Mouse (Mus musculus): ENCODE results near the gene Tnfsf14. TPM values are rescaled to one million over a fixed set of nuclear protein-coding genes. Genes with fewer than 3 reads are reported as not detected.
A peak's percentile ranks its signal among the peaks of the same experiment; 100 is the strongest.

Gene Tnfsf14
- total RNA-seq (2017), result 9.5 to 16.2 TPM (median 10.5 TPM) in 3 replicates

DNA sequence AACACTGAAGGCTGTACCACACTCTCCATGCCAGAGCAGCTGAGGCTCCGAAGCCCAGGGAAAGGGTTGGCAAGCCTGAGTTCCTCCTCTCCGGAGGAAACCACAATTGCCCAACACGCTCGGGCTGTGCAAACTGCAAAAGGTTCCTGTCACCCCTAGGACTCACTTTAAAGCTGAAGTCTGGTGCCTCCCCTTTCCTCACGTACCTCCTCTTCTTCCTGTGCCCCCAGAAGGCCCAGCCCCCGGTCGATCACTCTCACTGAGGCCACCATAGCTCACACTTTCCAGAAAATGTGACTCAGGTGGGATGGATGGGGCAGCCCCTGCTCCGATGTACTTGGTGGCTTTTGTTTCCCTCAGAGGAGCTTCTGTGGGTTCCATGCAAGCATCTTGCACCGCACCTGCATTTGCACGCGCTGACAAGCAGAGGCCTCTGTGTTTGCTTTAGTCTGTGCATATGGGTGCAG lies at the start of gene Tnfsf14:
Gene Tnfsf14, minus strand, starts transcription at position 137 of the 467 bp plus-strand sequence.
- ATAC-seq (replicated peaks; ENCODE audit: insufficient number of reproducible peaks, low FRiP score, low TSS enrichment, poor library complexity, severe bottlenecking), result peak; percentile 70

DNA sequence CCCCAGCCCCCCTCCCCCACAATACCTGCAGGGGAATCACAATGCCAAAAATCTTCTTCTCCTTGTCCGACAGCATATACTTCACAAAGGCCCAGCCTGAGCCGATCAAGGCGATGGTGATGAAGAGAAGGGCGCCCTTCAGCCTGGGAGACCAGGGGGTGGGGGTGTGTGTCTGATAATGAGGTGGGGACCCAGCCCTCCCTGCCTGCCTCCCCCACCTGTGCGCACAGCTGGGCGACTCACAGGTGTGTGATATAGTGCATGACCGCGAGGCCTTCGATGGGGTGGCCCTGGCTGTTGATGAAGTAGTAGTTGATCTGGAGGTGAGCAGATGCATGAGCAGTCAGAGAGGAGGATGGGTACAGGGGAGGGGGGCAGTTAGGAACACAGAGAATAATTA lies 43.2 kb upstream of the Tnfsf14 start:
- no peak for ATAC-seq (replicated peaks; ENCODE audit: insufficient number of reproducible peaks, low FRiP score, low TSS enrichment, poor library complexity, severe bottlenecking)

DNA sequence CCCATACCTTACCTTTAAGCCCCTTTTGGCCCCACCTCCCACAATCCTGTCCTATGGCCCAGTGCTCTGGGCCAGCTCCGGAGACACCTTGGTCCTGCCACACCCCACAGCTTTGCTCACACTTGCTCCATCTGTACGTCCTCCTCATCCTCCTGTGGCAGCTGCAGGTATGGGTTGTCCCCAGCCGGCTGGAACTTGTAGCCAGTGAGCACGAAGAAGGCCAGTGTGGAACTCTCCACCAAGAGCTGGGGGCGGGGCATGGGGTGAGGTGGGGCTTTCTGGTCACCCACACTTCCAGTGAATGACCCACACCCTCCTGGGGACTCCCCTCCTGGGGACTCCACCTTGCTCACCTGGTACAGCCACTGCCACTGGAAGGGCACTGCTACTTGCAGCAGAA lies 41.8 kb upstream of the Tnfsf14 start:
- no peak for ATAC-seq (replicated peaks; ENCODE audit: insufficient number of reproducible peaks, low FRiP score, low TSS enrichment, poor library complexity, severe bottlenecking)

DNA sequence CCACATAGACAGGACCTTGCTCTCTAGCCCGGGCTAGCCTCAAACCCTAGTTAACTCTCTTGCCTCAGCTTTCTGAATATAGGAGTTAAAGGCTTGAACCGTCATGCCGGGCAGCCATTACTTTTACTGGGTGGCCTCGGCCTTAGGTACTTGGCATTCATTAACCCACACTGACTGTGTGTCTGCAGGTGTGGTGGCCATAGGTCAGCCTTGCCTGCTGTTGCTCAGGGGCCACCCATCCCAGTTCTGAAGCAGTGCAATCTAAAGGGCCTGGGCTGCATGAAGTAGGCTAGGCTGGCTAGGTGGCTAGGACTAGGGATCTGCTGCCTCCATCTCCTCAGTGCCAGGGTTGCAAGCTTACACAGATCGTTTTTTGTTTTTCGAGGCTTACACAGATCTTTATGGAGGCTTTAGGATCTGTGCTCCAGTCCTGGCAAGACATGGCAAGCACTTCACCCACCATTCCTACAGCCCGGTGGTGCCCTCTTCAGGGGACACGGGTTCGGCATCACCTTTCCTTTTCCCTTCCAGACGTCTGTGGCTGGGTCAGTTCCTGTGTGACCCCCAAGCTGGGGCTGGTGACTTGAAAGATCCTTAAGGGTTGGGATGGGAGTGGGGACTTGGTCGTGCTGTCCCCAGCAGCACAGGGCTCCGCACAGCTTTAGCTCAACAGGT lies 40.4 kb upstream of the Tnfsf14 start:
- ATAC-seq (replicated peaks; ENCODE audit: insufficient number of reproducible peaks, low FRiP score, low TSS enrichment, poor library complexity, severe bottlenecking), result no peak

DNA sequence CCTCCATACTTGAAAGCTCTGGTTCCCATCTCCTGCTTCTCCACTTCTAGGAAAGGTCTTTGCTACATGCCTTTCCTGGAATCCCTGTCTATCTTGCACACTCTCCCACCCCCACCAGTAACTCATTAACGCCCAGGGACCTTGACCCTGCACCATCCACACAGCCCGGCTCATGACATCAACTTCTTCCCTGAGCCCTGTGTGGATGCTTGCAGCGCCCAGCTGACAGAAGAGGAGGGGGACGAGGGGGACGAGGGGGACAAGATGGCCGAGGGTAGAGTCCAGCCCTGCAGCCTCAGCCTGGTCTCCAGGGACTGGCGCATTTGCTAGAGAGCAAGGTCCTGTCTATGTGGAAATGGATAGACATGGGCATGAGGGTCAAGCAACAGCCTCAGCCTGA lies 39.1 kb upstream of the Tnfsf14 start:
- no peak for ATAC-seq (replicated peaks; ENCODE audit: insufficient number of reproducible peaks, low FRiP score, low TSS enrichment, poor library complexity, severe bottlenecking)

DNA sequence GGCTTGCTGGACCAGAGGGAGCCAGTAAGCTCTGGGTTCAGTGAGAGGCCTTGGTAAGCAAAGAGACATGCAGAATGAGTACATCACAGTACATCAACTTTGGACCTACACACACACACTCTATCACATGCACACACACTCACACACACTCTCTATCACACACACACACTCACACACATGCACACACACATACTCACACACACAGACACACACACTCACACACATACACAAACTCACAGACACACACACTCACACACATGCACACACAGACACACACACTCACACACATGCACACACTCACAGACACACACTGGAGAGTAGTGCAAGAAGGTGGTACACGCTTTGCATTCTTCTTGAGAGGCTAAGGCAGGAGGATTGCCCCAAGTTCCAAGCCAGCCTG lies 38.2 kb upstream of the Tnfsf14 start:
- no peak for ATAC-seq (replicated peaks; ENCODE audit: insufficient number of reproducible peaks, low FRiP score, low TSS enrichment, poor library complexity, severe bottlenecking)

DNA sequence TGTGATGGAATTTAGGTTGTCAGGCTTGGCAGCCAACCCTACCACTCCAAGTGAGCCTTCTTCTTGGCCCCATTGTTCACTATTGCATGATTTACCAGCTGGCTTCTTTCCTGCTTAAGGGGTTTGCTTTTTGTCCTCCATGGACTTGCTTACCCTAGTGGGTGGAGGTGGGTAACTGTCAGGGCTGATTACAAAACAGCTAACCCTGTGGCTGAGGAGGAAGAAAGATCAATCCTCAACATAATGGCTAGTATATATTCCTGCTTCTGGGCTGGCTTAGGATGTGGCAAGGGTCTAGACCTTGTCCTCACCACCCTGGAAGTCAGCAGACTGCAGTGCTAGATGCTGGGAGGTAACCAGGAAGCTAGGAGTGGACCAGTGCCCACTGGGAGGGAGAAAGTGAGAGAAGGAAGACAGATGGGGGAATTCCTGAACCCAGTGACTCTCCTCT lies 37.4 kb upstream of the Tnfsf14 start:
- ATAC-seq (replicated peaks; ENCODE audit: insufficient number of reproducible peaks, low FRiP score, low TSS enrichment, poor library complexity, severe bottlenecking), result no peak

DNA sequence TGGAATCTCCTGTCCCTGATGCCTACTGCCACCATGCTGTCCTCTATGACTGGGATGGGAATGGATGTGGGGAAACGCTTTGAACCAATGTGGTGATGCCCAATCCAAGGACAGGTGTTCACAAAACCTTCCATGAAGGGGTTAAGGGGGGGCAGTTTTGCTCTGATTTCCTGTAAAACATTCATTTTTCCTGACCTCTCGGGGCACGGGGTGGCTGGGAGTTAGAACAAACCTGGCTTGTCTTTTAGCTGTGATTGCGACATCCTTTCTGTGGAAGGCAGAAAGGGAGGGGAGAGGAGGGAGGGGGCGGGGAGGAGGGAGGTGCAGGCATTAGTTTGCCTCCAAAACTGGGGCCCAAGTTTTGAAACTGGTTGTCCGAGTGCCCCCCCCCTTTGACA lies 36.8 kb upstream of the Tnfsf14 start:
- no peak for ATAC-seq (replicated peaks; ENCODE audit: insufficient number of reproducible peaks, low FRiP score, low TSS enrichment, poor library complexity, severe bottlenecking)

DNA sequence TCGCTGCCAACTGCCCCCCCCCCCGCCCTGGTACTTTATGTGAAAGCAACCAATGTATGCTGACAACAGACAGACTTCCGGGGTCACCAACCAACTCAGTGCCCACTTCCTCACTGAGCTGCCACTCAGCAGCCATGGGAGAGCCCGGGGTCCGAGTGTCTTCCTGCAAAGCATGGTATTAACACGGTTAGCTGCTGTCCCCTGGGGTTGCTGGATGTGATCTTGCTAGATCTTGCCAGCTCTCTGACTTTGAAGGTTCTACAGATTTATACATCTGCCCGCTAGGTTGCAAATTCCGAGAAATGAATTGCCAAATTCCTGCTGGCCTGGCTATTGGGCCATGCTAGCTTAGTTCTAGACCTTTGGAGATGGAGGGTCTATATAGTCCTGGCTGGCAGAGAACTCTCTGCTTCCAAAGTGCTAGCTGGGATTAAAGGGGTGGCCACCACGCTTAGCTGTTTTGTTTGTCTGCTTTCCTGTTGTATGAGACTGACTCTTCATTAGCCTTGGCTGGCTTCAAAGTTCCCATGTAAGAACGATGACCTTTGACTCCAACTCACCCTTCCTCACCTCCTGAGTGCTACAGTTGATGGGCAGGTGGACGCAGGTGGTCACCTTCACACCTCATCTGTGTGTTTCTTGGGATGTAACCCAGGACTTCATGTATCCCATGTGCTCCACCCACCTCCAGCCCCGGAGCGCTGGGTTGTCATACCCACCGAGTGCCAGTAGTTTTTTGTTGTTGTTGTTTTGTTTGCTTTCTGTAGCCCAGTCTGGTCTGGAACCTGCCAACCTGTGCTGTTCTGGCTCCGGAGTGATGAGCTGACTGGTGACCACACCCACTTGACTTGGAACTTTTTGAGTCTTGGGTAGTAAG lies 36.1 kb upstream of the Tnfsf14 start:
- ATAC-seq (replicated peaks; ENCODE audit: insufficient number of reproducible peaks, low FRiP score, low TSS enrichment, poor library complexity, severe bottlenecking), result no peak

DNA sequence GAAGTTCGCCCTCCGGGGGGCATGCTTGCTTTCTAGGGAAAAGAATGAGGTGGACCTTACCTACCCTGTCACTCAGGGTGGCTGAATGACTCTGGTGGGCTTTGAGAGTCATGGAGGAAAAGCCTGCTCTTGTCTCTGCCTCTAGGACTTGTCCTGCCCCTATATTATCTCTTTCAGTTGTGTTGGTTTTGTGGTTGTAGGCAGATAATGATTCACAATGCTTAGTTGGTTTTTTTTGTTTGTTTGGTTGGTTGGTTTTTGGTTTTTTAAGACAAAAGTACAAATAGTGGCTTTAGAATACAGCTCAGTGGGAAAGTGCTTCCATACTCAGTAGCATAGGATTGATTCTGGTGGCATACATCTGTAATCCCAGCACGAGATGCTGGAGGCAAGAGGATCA lies 34.9 kb upstream of the Tnfsf14 start:
- no peak for ATAC-seq (replicated peaks; ENCODE audit: insufficient number of reproducible peaks, low FRiP score, low TSS enrichment, poor library complexity, severe bottlenecking)

DNA sequence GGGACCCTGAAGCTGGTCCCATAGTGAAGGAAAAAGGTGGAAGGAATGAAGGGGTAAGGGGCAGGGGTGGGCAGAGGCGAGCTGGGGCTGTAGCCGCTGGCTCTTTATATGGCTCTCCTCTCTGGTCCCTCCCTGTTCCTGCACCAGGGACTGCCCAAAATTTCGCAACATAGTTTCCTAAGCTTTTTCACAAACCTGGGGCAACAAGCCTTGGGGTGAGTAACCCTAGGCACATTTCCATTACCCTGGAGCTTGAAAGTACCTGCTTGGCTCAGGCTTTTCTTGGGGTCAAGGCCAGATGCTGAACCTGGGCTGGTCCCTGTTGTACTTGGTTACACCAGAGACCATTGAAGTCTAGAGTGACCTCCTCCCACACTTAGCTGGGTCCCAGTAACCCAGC lies 34.0 kb upstream of the Tnfsf14 start, which contains the start of gene C3:
Gene C3, minus strand, starts transcription at position 123 of the 400 bp plus-strand sequence.
- ATAC-seq (replicated peaks; ENCODE audit: insufficient number of reproducible peaks, low FRiP score, low TSS enrichment, poor library complexity, severe bottlenecking), result 0 out of 2 replicates have a peak, but pooled peaks have one; percentile 48

DNA sequence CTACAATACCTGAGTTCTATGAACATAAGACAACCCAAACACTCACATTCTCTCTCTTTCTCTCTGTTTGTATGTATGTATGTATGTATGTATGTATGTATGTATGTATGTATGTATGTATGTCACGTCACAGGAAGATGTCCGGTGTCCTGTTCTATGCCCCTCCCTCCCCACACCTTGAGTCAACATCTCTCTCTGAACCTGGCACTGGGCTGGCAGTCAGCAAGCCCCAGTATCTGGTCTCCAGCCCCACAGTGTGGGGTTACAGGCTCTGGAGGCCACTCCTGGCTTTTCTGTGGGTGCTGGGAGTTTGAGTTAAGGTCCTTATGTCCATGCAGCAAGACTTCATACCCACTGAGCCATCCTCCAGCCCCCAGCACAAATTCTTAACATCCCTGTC lies 33.5 kb upstream of the Tnfsf14 start:
- ATAC-seq (replicated peaks; ENCODE audit: insufficient number of reproducible peaks, low FRiP score, low TSS enrichment, poor library complexity, severe bottlenecking), result no peak

DNA sequence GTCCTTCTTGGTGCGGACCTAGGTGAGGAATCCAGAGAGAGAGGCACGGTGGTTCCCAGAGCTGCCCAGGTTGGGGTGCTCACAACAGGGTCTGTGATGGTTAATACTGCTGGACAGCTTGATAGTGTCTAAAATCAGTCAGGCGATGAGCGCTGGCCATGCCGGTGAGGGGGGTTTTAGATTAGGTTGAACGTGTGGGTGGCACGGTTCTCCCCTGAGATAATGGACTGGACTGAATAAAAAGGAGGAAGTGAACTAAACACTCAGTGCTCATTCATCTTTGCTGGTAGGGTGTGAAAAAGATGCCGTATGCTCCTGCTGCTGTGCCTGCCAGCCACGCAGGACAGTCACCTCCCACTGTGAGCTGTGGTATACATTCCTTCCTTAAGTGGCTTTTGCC lies 29.3 kb upstream of the Tnfsf14 start:
- no peak for ATAC-seq (replicated peaks; ENCODE audit: insufficient number of reproducible peaks, low FRiP score, low TSS enrichment, poor library complexity, severe bottlenecking)

DNA sequence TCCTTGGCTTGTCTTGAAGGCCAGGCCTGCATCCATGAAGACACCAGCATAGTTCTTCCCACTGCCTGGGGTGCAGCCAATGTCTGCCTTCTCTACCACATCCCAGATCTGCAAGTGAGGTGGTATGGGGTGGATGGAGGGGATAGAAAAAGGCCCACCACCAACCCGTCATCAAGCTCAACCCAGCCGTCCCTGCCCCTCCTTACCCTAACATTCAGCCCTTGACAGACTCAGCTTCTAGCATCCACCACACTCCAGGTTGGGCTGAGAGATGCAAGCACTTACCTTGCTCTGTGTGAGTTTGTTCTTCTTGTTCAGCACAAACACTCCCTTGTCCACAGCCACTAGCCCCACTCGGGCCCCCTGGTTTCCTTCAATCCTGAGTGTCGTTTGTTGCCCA lies 27.9 kb upstream of the Tnfsf14 start:
- ATAC-seq (replicated peaks; ENCODE audit: insufficient number of reproducible peaks, low FRiP score, low TSS enrichment, poor library complexity, severe bottlenecking), result no peak

DNA sequence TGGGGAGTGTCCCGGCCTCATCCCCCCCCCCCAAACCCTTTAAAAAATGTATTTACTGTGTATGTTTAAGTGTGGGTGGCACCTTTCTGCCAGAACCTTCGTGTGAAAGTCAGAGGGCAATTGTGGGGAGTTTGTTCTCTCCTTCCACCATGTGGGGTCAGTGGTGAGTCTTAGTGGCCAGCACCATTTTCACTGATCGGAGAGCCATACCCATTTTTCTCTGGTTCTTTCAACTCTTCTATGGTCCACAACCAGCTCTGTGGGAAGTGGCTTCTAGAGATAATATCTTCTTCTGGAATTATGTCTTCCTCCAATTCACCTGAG lies 25.9 kb upstream of the Tnfsf14 start:
- no peak for ATAC-seq (replicated peaks; ENCODE audit: insufficient number of reproducible peaks, low FRiP score, low TSS enrichment, poor library complexity, severe bottlenecking)

DNA sequence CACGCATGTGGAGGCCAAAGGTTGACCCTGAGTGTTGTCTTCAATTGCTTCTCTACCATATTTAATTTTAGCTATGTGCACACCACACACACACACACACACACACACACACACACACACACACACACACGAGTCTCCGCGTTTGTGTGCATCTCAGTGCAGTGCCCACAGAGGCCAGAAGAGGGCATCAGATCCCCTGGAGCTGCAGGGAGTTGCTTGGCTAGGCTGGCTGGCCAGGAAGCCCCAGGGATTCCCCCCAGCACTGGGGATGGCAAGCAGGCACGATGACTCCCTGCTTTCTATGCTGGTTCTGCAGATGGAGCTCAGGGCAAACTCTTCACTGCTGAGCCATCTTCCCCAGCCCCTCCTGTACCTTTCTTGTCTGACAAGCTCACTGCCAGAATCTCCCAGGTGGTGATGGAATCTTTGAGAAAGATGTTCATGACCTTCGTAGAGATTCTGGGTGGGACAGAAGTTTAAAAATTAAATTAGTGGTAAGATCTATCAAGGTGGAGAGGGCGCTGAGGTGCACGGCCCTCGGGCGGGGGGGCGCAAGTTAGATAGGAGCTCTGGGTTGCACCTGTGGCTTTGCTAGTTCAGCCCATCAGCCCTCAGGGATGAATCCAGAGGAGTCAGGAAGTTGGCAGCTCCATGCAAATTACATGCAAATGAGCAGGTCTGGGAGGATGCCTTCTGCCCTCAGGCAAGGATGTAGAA lies 25.3 kb upstream of the Tnfsf14 start:
- 0 out of 2 replicates have a peak, but pooled peaks have one; percentile 47 for ATAC-seq (replicated peaks; ENCODE audit: insufficient number of reproducible peaks, low FRiP score, low TSS enrichment, poor library complexity, severe bottlenecking)

DNA sequence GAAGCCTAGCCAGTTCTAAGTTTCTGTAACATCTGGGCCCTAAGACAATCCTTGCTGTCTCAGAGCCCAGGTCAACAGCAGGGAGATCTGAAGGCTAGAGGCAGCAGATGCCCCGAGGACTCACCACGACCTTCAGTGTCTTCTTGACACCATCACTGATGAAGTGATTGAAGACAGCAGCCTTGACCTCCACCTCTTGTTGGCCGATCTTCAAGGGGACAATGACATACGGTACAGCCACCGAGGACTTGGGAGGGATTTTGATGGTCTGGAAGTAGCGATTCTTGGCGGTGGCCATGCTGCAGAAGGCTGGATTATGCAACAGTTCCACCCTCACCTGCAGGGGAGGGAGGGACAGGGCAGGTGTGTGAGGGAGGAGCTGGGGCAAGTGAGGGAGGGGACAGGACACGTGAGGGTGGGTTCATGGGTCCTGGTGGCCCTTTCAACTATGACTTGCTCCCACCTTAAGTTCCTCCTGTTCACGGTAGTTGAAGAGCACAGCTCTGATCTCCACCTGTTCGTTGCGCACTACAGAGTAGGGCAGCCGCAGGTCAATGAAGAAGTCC lies 24.4 kb upstream of the Tnfsf14 start:
- ATAC-seq (replicated peaks; ENCODE audit: insufficient number of reproducible peaks, low FRiP score, low TSS enrichment, poor library complexity, severe bottlenecking), result no peak

DNA sequence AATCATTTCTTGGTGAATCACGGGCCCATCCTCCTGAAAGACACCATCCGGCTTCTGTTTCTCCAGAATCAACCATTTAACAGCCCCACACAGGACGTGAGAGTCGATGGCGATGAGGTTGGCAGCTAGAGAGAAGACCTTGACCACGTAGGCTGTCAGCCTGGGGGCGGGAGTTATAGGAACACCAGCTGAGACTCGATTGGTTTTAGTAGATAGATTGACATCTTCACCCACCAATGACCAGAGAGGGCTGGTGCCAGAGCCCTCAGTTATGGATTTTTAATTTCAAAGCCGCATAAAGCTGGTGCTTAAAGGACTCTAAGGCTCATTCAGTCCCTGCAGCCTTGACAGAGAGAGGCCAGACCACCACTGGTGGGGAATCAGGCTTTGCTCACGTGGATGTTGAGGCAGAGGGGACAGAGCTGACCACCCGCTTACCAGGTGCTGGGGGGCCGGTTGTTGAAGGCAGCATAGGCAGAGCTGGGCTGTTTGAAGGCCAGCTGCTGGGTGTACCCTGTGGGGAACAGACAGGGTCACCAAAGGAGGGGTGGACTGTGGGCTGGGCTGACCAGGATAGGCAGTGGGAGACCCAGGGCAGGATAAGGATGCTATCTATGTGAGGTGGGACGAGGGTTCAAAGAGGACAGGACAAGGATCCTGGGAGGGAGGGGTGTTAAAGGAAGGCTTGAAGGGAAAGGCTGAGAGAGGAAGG lies 20.9 kb upstream of the Tnfsf14 start:
- no peak for ATAC-seq (replicated peaks; ENCODE audit: insufficient number of reproducible peaks, low FRiP score, low TSS enrichment, poor library complexity, severe bottlenecking)
